Mouse (Mus musculus): ENCODE data around the gene Atoh8. TPM values are rescaled to one million over a fixed set of nuclear protein-coding genes. Genes with fewer than 3 reads are reported as not detected.
A peak's percentile ranks its signal among the peaks of the same experiment; 100 is the strongest.

Atoh8 gene
- polyA plus RNA-seq, 1 experiment = 34.4 TPM

DNA sequence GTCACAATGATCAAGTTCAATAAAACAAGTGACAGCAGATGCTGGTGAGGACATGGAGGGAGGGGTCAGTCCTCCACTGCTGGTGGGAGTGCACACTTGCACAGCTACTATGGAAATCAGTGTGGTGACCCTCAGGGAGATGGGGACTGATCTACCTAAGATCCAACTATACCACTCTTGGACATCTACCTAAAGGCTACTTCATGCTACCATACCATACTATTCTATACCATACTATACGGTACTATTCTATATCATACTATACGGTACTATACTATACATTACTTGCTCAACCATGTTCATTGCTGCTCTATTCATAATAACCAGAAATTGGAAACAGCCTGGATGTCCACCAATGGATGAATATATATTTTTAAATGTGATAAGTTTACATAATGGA lies 69.5 kb downstream of the Atoh8 start:
- no peaks in the 10 kb centered on the region for H3K79me3 ChIP-seq (ENCODE audit: low read depth)
- H3K4me3 ChIP-seq (ENCODE audit: insufficient read depth, poor library complexity, severe bottlenecking) = no peak overlapping the region

DNA sequence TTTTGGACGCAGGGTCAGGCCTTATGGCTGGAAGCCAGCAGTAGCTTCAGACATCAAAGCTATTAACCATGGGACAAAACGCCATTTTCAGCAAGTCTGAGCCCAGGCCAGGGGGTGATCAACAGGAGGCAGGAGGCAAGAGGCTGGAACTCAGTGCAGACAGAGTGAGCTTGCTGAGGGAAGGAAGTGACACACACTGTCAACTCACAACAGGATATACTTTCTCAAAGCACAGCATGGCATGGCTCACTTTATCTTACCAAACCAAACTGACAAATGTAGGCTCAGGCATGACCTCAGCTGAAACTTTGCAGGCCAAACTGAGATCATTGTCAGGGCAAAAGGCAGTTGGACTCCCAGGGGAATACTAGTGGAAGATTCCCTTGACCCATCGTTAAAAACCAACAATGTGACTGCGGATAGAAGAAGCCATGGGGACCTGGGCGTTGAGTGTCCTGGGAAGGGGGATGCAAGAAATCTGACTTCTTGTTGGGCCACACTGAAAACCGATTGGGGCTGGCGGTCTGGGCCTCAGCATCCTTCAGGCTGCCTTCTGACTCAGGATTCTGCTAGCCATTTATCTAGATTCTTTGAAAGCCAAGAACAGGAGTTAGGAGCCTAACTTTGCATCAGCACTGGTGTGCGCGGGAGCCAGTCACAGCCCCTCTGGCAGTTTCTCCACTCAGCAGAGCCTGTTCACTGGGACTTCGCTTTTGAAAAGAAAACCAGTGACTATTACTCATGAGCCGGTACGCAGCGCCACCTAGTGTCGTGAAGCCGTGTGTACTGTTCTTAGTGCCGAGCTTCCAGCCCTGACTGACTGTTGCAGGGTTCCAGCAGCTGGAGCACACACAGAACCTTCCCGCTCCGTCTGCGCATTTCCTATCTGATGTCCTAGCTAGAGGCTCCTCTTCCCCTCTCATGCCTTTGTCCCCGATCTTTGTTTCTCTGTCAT lies 70.8 kb downstream of the Atoh8 start:
- no peaks in the 10 kb centered on the region for H3K79me2 ChIP-seq (ENCODE audit: control insufficient read depth, insufficient read depth)
- no peaks in the 10 kb centered on the region for H3K36me3 ChIP-seq (ENCODE audit: control insufficient read depth, insufficient read depth)
- no peaks in the 10 kb centered on the region for H3K79me3 ChIP-seq (ENCODE audit: low read depth)
- TF ChIP-seq MYOG (IDR thresholded peaks at IDR 0.05; ENCODE audit: control insufficient read depth, extremely low read depth, insufficient read length) (no peak), MAX (IDR thresholded peaks at IDR 0.05) (peak; percentile 36), CEBPB (IDR thresholded peaks at IDR 0.05; ENCODE audit: low read depth) (no peak), FOSL1 (IDR thresholded peaks at IDR 0.05; ENCODE audit: insufficient read depth, low read length, poor library complexity, severe bottlenecking) (no peak), USF1 (IDR thresholded peaks at IDR 0.05; ENCODE audit: low read depth) (no peak), MYOD1 (IDR thresholded peaks at IDR 0.05; ENCODE audit: control insufficient read depth, insufficient read length, low read depth) (no peak), CTCF (IDR thresholded peaks at IDR 0.05; ENCODE audit: control insufficient read depth, insufficient read depth, insufficient read length) (peak; percentile 91)
- H3K4me3 ChIP-seq (ENCODE audit: insufficient read depth, poor library complexity, severe bottlenecking) = no peak overlapping the region
- no peaks in the 10 kb centered on the region for H3K27me3 ChIP-seq (ENCODE audit: control insufficient read depth, insufficient read depth, insufficient read length)
- peak overlapping the region; percentile 19 for H3ac ChIP-seq (ENCODE audit: control insufficient read depth, insufficient read length, low read depth)

More for the DNA sequence above, 69.5 kb downstream of the Atoh8 start:
- H3K79me2 ChIP-seq (ENCODE audit: control insufficient read depth, insufficient read depth) = no peaks in the 10 kb centered on the region
- H3K27me3 ChIP-seq (ENCODE audit: control insufficient read depth, insufficient read depth, insufficient read length) = no peaks in the 10 kb centered on the region
- no peak for TF ChIP-seq FOSL1 (IDR thresholded peaks at IDR 0.05; ENCODE audit: insufficient read depth, low read length, poor library complexity, severe bottlenecking)
- no peak for TF ChIP-seq USF1 (IDR thresholded peaks at IDR 0.05; ENCODE audit: low read depth)
- no peak for TF ChIP-seq MAX (IDR thresholded peaks at IDR 0.05)
- TF ChIP-seq CEBPB (IDR thresholded peaks at IDR 0.05; ENCODE audit: low read depth) = no peak
- TF ChIP-seq MYOD1 (IDR thresholded peaks at IDR 0.05; ENCODE audit: control insufficient read depth, insufficient read length, low read depth) = no peak
- no peak for TF ChIP-seq CTCF (IDR thresholded peaks at IDR 0.05; ENCODE audit: control insufficient read depth, insufficient read depth, insufficient read length)
- no peak for TF ChIP-seq MYOG (IDR thresholded peaks at IDR 0.05; ENCODE audit: control insufficient read depth, extremely low read depth, insufficient read length)
- H3ac ChIP-seq (ENCODE audit: control insufficient read depth, insufficient read length, low read depth) = no peak overlapping the region
- H3K36me3 ChIP-seq (ENCODE audit: control insufficient read depth, insufficient read depth) = no peaks in the 10 kb centered on the region

DNA sequence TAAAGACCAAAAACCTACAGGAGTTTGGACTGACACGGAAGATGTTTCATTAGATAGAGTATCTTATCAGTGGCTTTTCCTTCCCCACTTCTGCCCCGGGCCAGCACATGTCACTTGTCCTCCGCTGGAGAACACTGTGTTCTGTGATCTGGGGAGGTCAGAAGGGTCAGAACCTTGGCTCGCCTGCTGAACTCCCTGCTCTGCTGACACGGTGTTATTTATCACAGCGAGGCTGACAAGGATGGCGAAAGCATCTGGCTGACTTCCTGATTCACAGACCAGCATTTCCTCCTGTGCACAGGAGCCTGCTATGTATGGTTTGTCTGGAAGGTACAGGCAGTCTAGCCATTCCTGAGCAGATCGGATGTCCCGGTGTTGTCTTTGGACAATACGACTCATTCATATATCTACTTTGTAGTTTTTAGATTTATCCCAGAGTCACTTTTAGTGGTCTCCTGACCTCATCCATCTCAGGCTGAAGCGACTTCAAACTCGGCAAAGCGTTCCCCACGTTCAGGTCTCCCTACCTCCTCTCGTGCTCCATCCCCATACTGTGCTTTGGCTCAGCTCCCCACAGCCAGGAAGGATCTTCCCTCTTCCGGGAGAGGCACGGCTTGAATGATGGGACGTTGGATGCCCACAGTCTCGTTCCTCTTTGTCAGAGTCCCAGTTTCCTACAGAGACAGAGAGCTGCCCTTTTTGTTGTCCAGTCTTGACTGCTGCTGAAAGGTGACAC lies 73.1 kb downstream of the Atoh8 start:
- TF ChIP-seq MAX (IDR thresholded peaks at IDR 0.05) = no peak
- no peak for TF ChIP-seq MYOG (IDR thresholded peaks at IDR 0.05; ENCODE audit: control insufficient read depth, extremely low read depth, insufficient read length)
- no peak for TF ChIP-seq USF1 (IDR thresholded peaks at IDR 0.05; ENCODE audit: low read depth)
- TF ChIP-seq FOSL1 (IDR thresholded peaks at IDR 0.05; ENCODE audit: insufficient read depth, low read length, poor library complexity, severe bottlenecking) = no peak
- no peak for TF ChIP-seq MYOD1 (IDR thresholded peaks at IDR 0.05; ENCODE audit: control insufficient read depth, insufficient read length, low read depth)
- no peak for TF ChIP-seq CTCF (IDR thresholded peaks at IDR 0.05; ENCODE audit: control insufficient read depth, insufficient read depth, insufficient read length)
- TF ChIP-seq CEBPB (IDR thresholded peaks at IDR 0.05; ENCODE audit: low read depth) = no peak
- no peaks in the 10 kb centered on the region for H3K36me3 ChIP-seq (ENCODE audit: control insufficient read depth, insufficient read depth)
- no peak overlapping the region for H3K4me3 ChIP-seq (ENCODE audit: insufficient read depth, poor library complexity, severe bottlenecking)
- H3ac ChIP-seq (ENCODE audit: control insufficient read depth, insufficient read length, low read depth) = no peak overlapping the region
- H3K79me2 ChIP-seq (ENCODE audit: control insufficient read depth, insufficient read depth) = no peaks in the 10 kb centered on the region
- H3K79me3 ChIP-seq (ENCODE audit: low read depth) = no peaks in the 10 kb centered on the region
- no peaks in the 10 kb centered on the region for H3K27me3 ChIP-seq (ENCODE audit: control insufficient read depth, insufficient read depth, insufficient read length)

DNA sequence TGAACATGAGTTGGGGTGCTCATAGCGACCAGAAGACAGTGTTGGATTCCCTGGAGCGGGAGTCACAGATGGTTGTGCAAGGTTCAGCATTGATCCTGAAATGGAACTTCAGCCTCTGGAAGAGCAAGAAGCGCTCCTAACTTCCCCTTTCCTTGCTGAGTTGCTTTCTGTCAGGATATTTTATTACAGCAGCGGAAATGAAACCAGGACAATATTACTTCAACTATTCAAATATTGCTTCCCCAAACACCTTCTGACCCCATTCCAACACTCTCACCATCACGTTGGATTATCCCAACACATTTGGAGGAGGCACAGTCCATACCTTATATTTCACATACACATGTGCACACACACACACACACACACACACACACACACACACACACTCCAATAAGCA lies 73.6 kb downstream of the Atoh8 start:
- TF ChIP-seq CTCF (IDR thresholded peaks at IDR 0.05; ENCODE audit: control insufficient read depth, insufficient read depth, insufficient read length) = no peak
- no peak for TF ChIP-seq MAX (IDR thresholded peaks at IDR 0.05)
- no peak for TF ChIP-seq FOSL1 (IDR thresholded peaks at IDR 0.05; ENCODE audit: insufficient read depth, low read length, poor library complexity, severe bottlenecking)
- TF ChIP-seq MYOG (IDR thresholded peaks at IDR 0.05; ENCODE audit: control insufficient read depth, extremely low read depth, insufficient read length) = no peak
- no peak for TF ChIP-seq MYOD1 (IDR thresholded peaks at IDR 0.05; ENCODE audit: control insufficient read depth, insufficient read length, low read depth)
- TF ChIP-seq USF1 (IDR thresholded peaks at IDR 0.05; ENCODE audit: low read depth) = no peak
- TF ChIP-seq CEBPB (IDR thresholded peaks at IDR 0.05; ENCODE audit: low read depth) = no peak
- Histone ChIP-seq H3K36me3 (ENCODE audit: control insufficient read depth, insufficient read depth) (no peaks in the 10 kb centered on the region), H3K27me3 (ENCODE audit: control insufficient read depth, insufficient read depth, insufficient read length) (no peaks in the 10 kb centered on the region), H3K79me3 (ENCODE audit: low read depth) (no peaks in the 10 kb centered on the region), H3K79me2 (ENCODE audit: control insufficient read depth, insufficient read depth) (no peaks in the 10 kb centered on the region), H3ac (ENCODE audit: control insufficient read depth, insufficient read length, low read depth) (no peak overlapping the region), H3K4me3 (ENCODE audit: insufficient read depth, poor library complexity, severe bottlenecking) (no peak overlapping the region)

DNA sequence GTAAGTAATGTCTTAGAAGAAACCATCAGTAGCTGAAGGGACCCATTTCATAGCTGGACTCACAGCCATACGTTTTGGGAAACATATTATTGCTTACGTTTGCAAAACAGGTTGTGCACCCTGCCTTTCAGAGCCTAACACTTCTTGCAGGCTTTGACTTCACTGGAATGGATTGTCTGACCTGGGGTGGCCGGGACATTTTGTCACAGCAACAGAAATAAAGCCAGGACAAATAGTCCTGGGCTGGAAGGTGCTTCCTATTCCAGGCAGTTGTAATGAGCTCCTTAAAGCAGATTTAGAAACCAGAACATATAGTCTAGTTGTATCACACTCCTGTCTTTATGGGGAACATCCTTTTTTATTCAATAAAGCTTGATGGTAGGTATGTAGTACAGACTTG lies 74.4 kb downstream of the Atoh8 start:
- no peak for TF ChIP-seq FOSL1 (IDR thresholded peaks at IDR 0.05; ENCODE audit: insufficient read depth, low read length, poor library complexity, severe bottlenecking)
- no peak for TF ChIP-seq CEBPB (IDR thresholded peaks at IDR 0.05; ENCODE audit: low read depth)
- TF ChIP-seq USF1 (IDR thresholded peaks at IDR 0.05; ENCODE audit: low read depth) = no peak
- no peak for TF ChIP-seq CTCF (IDR thresholded peaks at IDR 0.05; ENCODE audit: control insufficient read depth, insufficient read depth, insufficient read length)
- no peak for TF ChIP-seq MYOD1 (IDR thresholded peaks at IDR 0.05; ENCODE audit: control insufficient read depth, insufficient read length, low read depth)
- no peak for TF ChIP-seq MYOG (IDR thresholded peaks at IDR 0.05; ENCODE audit: control insufficient read depth, extremely low read depth, insufficient read length)
- TF ChIP-seq MAX (IDR thresholded peaks at IDR 0.05) = no peak
- Histone ChIP-seq H3K4me3 (ENCODE audit: insufficient read depth, poor library complexity, severe bottlenecking) (no peak overlapping the region), H3K79me2 (ENCODE audit: control insufficient read depth, insufficient read depth) (no peaks in the 10 kb centered on the region)

More for the DNA sequence above, 74.4 kb downstream of the Atoh8 start:
- H3K36me3 ChIP-seq (ENCODE audit: control insufficient read depth, insufficient read depth) = no peaks in the 10 kb centered on the region
- no peaks in the 10 kb centered on the region for H3K79me3 ChIP-seq (ENCODE audit: low read depth)
- no peaks in the 10 kb centered on the region for H3K27me3 ChIP-seq (ENCODE audit: control insufficient read depth, insufficient read depth, insufficient read length)
- H3ac ChIP-seq (ENCODE audit: control insufficient read depth, insufficient read length, low read depth) = no peak overlapping the region
